Mouse (Mus musculus) erythroblast, embryonic 14.5 days (primary cell): ENCODE results near the gene Jdp2.

Experiments used
- GATA1 ChIP-seq: IDR thresholded peaks from 2 replicates; pipeline ENCODE4 v1.6.1; 2012; ENCODE audit warnings: low read length, inconsistent platforms, mixed read lengths
- TAL1 ChIP-seq: IDR thresholded peaks from 3 replicates; pipeline ENCODE4 v1.6.1; 2012; ENCODE audit warnings: low read length, inconsistent platforms, mixed read lengths

- TF ChIP-seq TAL1 (no peak), GATA1 (no peak)
Measured at GRCm38 (mm10) chr12:85640852-85641563, 42.2 kb downstream of the Jdp2 start.
